Mouse (Mus musculus): ENCODE measurements around the gene Tmem33.

DNA sequence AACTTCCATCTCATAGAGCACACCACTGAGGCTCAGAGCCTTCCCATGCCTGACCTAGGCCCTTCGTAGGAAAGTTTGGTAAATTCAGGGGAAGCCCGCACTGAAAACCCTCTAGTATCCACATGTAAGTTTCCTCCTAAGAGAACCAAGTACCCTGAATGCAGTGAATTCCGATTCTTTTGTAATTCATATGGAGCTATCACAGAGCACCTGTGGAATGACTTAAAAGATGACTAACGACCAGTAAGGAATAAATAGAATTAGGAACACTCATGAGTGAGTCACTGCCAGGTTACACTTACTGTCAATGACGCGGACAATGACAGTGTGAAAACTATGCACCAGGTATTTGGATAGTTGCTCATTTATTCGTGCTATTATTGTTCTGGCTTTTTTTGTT, 34.6 kb upstream of the Tmem33 start:
- TF ChIP-seq POLR2A (IDR thresholded peaks at IDR 0.05; ENCODE audit: borderline replicate concordance, control insufficient read depth, low read depth, low read length) (no peak), CTCF (IDR thresholded peaks at IDR 0.05; ENCODE audit: control insufficient read depth, insufficient read depth, low read length) (no peak)

Measured in bone marrow, adult 2 months (tissue).